Mouse (Mus musculus) brain, embryonic 14.5 days (tissue): ENCODE data around the gene Rarg.

Experiments
- CTCF ChIP-seq: fragments of 200-500 bp; IDR thresholded peaks from 2 replicates; pipeline ENCODE4 v1.5.1; 2012; ENCODE audit warnings: inconsistent platforms, mild to moderate bottlenecking, moderate library complexity, borderline replicate concordance; ENCODE audit not compliant: insufficient read depth, insufficient read length; ENCODE audit errors: extremely low read depth
- POLR2A ChIP-seq: fragments of 200-500 bp; IDR thresholded peaks from 2 replicates; pipeline ENCODE4 v1.6.1; 2012; ENCODE audit warnings: mild to moderate bottlenecking, inconsistent platforms, borderline replicate concordance; ENCODE audit not compliant: poor library complexity, insufficient read depth, insufficient read length, severe bottlenecking; ENCODE audit errors: extremely low read depth

DNA sequence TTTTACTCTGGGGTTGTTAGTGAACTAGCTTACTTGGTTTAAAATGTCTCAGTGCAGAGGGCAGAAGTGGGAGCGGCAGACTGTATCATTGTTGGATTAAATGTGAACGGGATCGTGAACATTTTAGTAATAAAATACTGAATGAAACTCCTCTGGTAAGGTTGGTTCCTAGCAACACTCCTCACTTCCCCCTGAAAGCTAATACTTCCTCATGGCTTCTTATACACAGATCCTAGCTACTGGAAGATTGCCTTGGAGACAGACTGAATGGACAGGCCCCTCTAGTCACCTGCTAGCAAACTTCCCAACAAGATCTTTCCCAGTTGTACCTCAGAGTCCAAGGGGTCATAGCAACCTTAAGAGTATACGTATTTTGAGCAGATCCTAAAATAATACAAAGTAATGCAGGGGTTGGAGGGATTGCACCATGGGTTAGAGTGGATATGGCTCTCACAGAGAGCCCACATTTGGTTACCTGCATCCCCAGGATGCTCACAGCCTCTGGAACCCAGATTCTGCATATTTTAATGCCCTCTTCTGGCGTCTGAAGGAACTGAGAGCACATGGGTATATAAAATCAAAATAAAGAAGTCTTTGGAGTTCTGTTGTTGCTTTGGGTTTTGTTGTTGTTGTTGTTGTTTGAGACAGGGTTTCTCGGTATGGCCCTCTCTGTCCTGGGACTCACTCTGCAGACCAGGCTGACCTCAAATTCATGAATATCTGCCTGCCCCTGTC is 16.8 kb upstream of the Rarg start:
- no peak for TF ChIP-seq CTCF
- no peak for TF ChIP-seq POLR2A
